Mouse (Mus musculus): ENCODE measurements at regions not wholly inside any gene's neighbourhood (a gene's known extent, or its start where the extent isn't known, plus 50 kb on each side); places are given as distances from the start of the nearest gene placed in this dataset.

GRCm38 (mm10) chr19:18083312-18083711, 245.9 kb upstream of the Pcsk5 start:
- H3K27me3 ChIP-seq (replicated peaks; ENCODE audit: insufficient read depth, low read length): no peaks in the 10 kb centered on the region
- H3K9me3 ChIP-seq (ENCODE audit: low read length): no peaks in the 10 kb centered on the region
- no peak overlapping the region for H3K4me3 ChIP-seq (ENCODE audit: low read depth, low read length)
- no peaks in the 10 kb centered on the region for H3K4me1 ChIP-seq (ENCODE audit: insufficient read depth, low read depth, low read length)
- DNase-seq (ENCODE audit: low spot score) (no peak), ATAC-seq (no peak)
- TF ChIP-seq CTCF (IDR thresholded peaks at IDR 0.05) (no peak), EP300 (IDR thresholded peaks at IDR 0.05) (no peak)
- H3K9ac ChIP-seq (replicated peaks; ENCODE audit: low read depth): no peak overlapping the region
- no peaks in the 10 kb centered on the region for H3K36me3 ChIP-seq (ENCODE audit: insufficient read depth, low read length)
- 67% methylated on average over 6 of the region's 6 CpGs for WGBS
- H3K4me2 ChIP-seq (replicated peaks; ENCODE audit: low read depth, low read length): no peak overlapping the region
- H3K27ac ChIP-seq (ENCODE audit: low read length): no peak overlapping the region

GRCm38 (mm10) chr19:18068919-18069318, 231.5 kb upstream of the Pcsk5 start:
- Histone ChIP-seq H3K27ac (ENCODE audit: low read length) (no peak overlapping the region), H3K4me3 (ENCODE audit: low read depth, low read length) (no peak overlapping the region)
- TF ChIP-seq EP300 (IDR thresholded peaks at IDR 0.05): no peak
- no peak for TF ChIP-seq CTCF (IDR thresholded peaks at IDR 0.05)

GRCm38 (mm10) chr19:18067855-18068494, 230.5 kb upstream of the Pcsk5 start:
- no peaks in the 10 kb centered on the region for H3K36me3 ChIP-seq (ENCODE audit: insufficient read depth, low read length)
- H3K27ac ChIP-seq (ENCODE audit: low read length): no peak overlapping the region
- no peaks in the 10 kb centered on the region for H3K9me3 ChIP-seq (ENCODE audit: low read length)
- H3K4me3 ChIP-seq (ENCODE audit: low read depth, low read length): no peak overlapping the region
- 61% methylated on average over 8 of the region's 8 CpGs for WGBS
- H3K4me2 ChIP-seq (replicated peaks; ENCODE audit: low read depth, low read length): no peak overlapping the region
- ATAC-seq: no peak; the same call in 1 of the 2 replicates
- no peaks in the 10 kb centered on the region for H3K4me1 ChIP-seq (ENCODE audit: insufficient read depth, low read depth, low read length)
- H3K27me3 ChIP-seq (replicated peaks; ENCODE audit: insufficient read depth, low read length): no peaks in the 10 kb centered on the region
- peak; percentile 41 for DNase-seq (ENCODE audit: low spot score)
- H3K9ac ChIP-seq (replicated peaks; ENCODE audit: low read depth): no peak overlapping the region
- TF ChIP-seq CTCF (IDR thresholded peaks at IDR 0.05): no peak
- no peak for TF ChIP-seq EP300 (IDR thresholded peaks at IDR 0.05)

More at GRCm38 (mm10) chr19:18068919-18069318, 231.5 kb upstream of the Pcsk5 start:
- 33% methylated on average over 5 of the region's 5 CpGs for WGBS
- Histone ChIP-seq H3K27me3 (replicated peaks; ENCODE audit: insufficient read depth, low read length) (no peaks in the 10 kb centered on the region), H3K36me3 (ENCODE audit: insufficient read depth, low read length) (no peaks in the 10 kb centered on the region), H3K9ac (replicated peaks; ENCODE audit: low read depth) (no peak overlapping the region), H3K4me1 (ENCODE audit: insufficient read depth, low read depth, low read length) (no peaks in the 10 kb centered on the region), H3K9me3 (ENCODE audit: low read length) (no peaks in the 10 kb centered on the region), H3K4me2 (replicated peaks; ENCODE audit: low read depth, low read length) (no peak overlapping the region)
- DNase-seq (ENCODE audit: low spot score): no peak
- ATAC-seq: no peak

- H3K9me3 ChIP-seq (ENCODE audit: low read length): no peaks in the 10 kb centered on the region
- no peaks in the 10 kb centered on the region for H3K27me3 ChIP-seq (replicated peaks; ENCODE audit: insufficient read depth, low read length)
- H3K27ac ChIP-seq (ENCODE audit: low read length): no peak overlapping the region
- H3K36me3 ChIP-seq (ENCODE audit: insufficient read depth, low read length): no peaks in the 10 kb centered on the region
- ATAC-seq (no peak), DNase-seq (ENCODE audit: low spot score) (no peak)
- no peak overlapping the region for H3K9ac ChIP-seq (replicated peaks; ENCODE audit: low read depth)
- 87% methylated on average over 7 of the region's 7 CpGs for WGBS
- H3K4me2 ChIP-seq (replicated peaks; ENCODE audit: low read depth, low read length): no peak overlapping the region
- no peaks in the 10 kb centered on the region for H3K4me1 ChIP-seq (ENCODE audit: insufficient read depth, low read depth, low read length)
- TF ChIP-seq CTCF (IDR thresholded peaks at IDR 0.05) (no peak), EP300 (IDR thresholded peaks at IDR 0.05) (no peak)
- H3K4me3 ChIP-seq (ENCODE audit: low read depth, low read length): no peak overlapping the region
These were observed 219.9 kb upstream of the Pcsk5 start for GRCm38 (mm10) chr19:18057256-18057890.

GRCm38 (mm10) chr19:18056414-18057254, 219.2 kb upstream of the Pcsk5 start:
- Histone ChIP-seq H3K9me3 (ENCODE audit: low read length) (no peaks in the 10 kb centered on the region), H3K27ac (ENCODE audit: low read length) (no peak overlapping the region), H3K9ac (replicated peaks; ENCODE audit: low read depth) (no peak overlapping the region), H3K4me2 (replicated peaks; ENCODE audit: low read depth, low read length) (no peak overlapping the region), H3K4me1 (ENCODE audit: insufficient read depth, low read depth, low read length) (no peaks in the 10 kb centered on the region), H3K4me3 (ENCODE audit: low read depth, low read length) (no peak overlapping the region), H3K27me3 (replicated peaks; ENCODE audit: insufficient read depth, low read length) (no peaks in the 10 kb centered on the region), H3K36me3 (ENCODE audit: insufficient read depth, low read length) (no peaks in the 10 kb centered on the region)
- TF ChIP-seq EP300 (IDR thresholded peaks at IDR 0.05) (no peak), CTCF (IDR thresholded peaks at IDR 0.05) (no peak)
- no peak for DNase-seq (ENCODE audit: low spot score)
- WGBS: 79% methylated on average over 21 of the region's 21 CpGs
- ATAC-seq: no peak

GRCm38 (mm10) chr19:18050353-18050752, 212.9 kb upstream of the Pcsk5 start:
- no peaks in the 10 kb centered on the region for H3K4me1 ChIP-seq (ENCODE audit: insufficient read depth, low read depth, low read length)
- H3K9ac ChIP-seq (replicated peaks; ENCODE audit: low read depth): no peak overlapping the region
- H3K4me2 ChIP-seq (replicated peaks; ENCODE audit: low read depth, low read length): no peak overlapping the region

More at GRCm38 (mm10) chr19:18050353-18050752, 212.9 kb upstream of the Pcsk5 start:
- 84% methylated on average over 2 of the region's 2 CpGs for WGBS
- H3K4me3 ChIP-seq (ENCODE audit: low read depth, low read length): no peak overlapping the region
- H3K27ac ChIP-seq (ENCODE audit: low read length): no peak overlapping the region
- H3K36me3 ChIP-seq (ENCODE audit: insufficient read depth, low read length): no peaks in the 10 kb centered on the region
- H3K27me3 ChIP-seq (replicated peaks; ENCODE audit: insufficient read depth, low read length): no peaks in the 10 kb centered on the region
- no peaks in the 10 kb centered on the region for H3K9me3 ChIP-seq (ENCODE audit: low read length)
- DNase-seq (ENCODE audit: low spot score) (no peak), ATAC-seq (no peak)
- TF ChIP-seq CTCF (IDR thresholded peaks at IDR 0.05) (no peak), EP300 (IDR thresholded peaks at IDR 0.05) (no peak)

Measured in lung, postnatal 0 days (tissue).